Mouse (Mus musculus) heart, postnatal 0 days (tissue): ENCODE measurements at regions not wholly inside any gene's neighbourhood (a gene's known extent, or its start where the extent isn't known, plus 50 kb on each side); places are given as distances from the start of the nearest gene placed in this dataset.

Experiments
- ATAC-seq: fragments of 200-750 bp; cut with Nextera tagmentation; 2 replicates; pipeline ENCODE4 v1.8.0; 2017; ENCODE audit warnings: low read depth, moderate number of reproducible peaks, moderate library complexity; ENCODE audit not compliant: insufficient read depth
- DNase-seq: peaks from one replicate; pipeline ENCODE4 v3.0.0-alpha.2; 2016; ENCODE audit warnings: low spot score
- H3K27ac ChIP-seq: fragments of 300-500 bp; sonication (generic); 2 replicates; pipeline ENCODE4 v1.5.1; 2014; ENCODE audit warnings: low read depth, mild to moderate bottlenecking
- H3K27me3 ChIP-seq: fragments of 300-500 bp; sonication (generic); 2 replicates; pipeline ENCODE4 v1.6.1; 2014; ENCODE audit warnings: low read length, mixed read lengths; ENCODE audit not compliant: control insufficient read depth, insufficient read depth
- H3K36me3 ChIP-seq: fragments of 300-500 bp; sonication (generic); replicated peaks from 2 replicates; pipeline ENCODE4 v1.6.1; 2014; ENCODE audit warnings: low read length, mixed read lengths; ENCODE audit not compliant: control insufficient read depth, insufficient read depth
- H3K4me1 ChIP-seq: fragments of 300-500 bp; sonication (generic); 2 replicates; pipeline ENCODE4 v1.6.1; 2014; ENCODE audit warnings: antibody characterized with exemption; ENCODE audit not compliant: control insufficient read depth, insufficient read depth
- H3K4me2 ChIP-seq: fragments of 300-500 bp; sonication (generic); 2 replicates; pipeline ENCODE4 v1.6.1; 2014; ENCODE audit warnings: low read depth, mild to moderate bottlenecking, low read length, moderate library complexity
- H3K4me3 ChIP-seq: fragments of 300-500 bp; sonication (generic); 2 replicates; pipeline ENCODE4 v1.5.1; 2014; ENCODE audit warnings: low read depth, low read length
- H3K9ac ChIP-seq: fragments of 300-500 bp; sonication (generic); replicated peaks from 2 replicates; pipeline ENCODE4 v1.6.1; 2014; ENCODE audit warnings: low read depth, low read length, mixed read lengths
- H3K9me3 ChIP-seq: fragments of 300-500 bp; sonication (generic); replicated peaks from 2 replicates; pipeline ENCODE4 v1.6.1; 2016; ENCODE audit warnings: low read length; ENCODE audit not compliant: control insufficient read depth
- CTCF ChIP-seq: IDR thresholded peaks from 2 replicates; pipeline ENCODE4 v1.5.1; 2016; ENCODE audit warnings: antibody characterized with exemption, control low read depth, low read depth
- EP300 ChIP-seq: IDR thresholded peaks from 2 replicates; pipeline ENCODE4 v1.6.1; 2016; ENCODE audit warnings: antibody characterized with exemption, low read depth
- WGBS: fragments of 180-500 bp; shearing (Covaris S2); extraction: QIAGEN DNeasy Blood & Tissue Kit; methylation state at CpG from one replicate; pipeline ENCODE4 v1.1.7; 2014; 5-methylcytosine and 5-hydroxymethylcytosine counted together

GRCm38 (mm10) chr1:69429632-69430031 is 257.4 kb downstream of the Ikzf2 start:
- no peaks in the 10 kb centered on the region for H3K4me1 ChIP-seq
- 73% methylated on average over 5 of the region's 5 CpGs for WGBS
- ATAC-seq: no peak

DNA sequence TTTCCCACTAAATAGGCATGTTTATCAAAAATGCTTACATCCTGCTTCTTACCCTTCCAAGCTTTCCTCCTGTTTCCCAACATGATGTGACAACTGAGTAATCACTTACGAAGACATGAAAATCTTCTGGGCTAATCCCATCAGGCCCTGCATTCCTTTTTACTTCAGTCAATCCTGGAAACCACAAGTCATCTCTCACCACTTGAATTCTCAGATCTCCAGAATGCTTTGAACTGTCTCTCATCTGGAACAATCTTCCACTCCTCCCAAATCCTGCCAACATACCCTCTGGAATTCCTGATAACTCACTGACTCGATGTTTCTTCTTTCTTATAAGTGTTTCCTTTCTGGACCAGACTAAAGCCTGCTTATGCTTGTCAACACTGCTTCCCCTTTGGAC is 289.4 kb downstream of the Ikzf2 start:
- ATAC-seq (no peak), DNase-seq (no peak)
- no peaks in the 10 kb centered on the region for H3K27me3 ChIP-seq
- H3K9ac ChIP-seq: no peak overlapping the region
- no peak overlapping the region for H3K27ac ChIP-seq
- no peak overlapping the region for H3K4me2 ChIP-seq
- peaks cover 12% of the 10 kb centered on the region; the same call in 1 of the 2 replicates for H3K9me3 ChIP-seq
- TF ChIP-seq EP300 (no peak), CTCF (no peak)
- H3K4me1 ChIP-seq: no peaks in the 10 kb centered on the region
- WGBS: 31% methylated on average over 2 of the region's 2 CpGs
- no peaks in the 10 kb centered on the region for H3K36me3 ChIP-seq
- no peak overlapping the region for H3K4me3 ChIP-seq

More at GRCm38 (mm10) chr1:69429632-69430031, 257.4 kb downstream of the Ikzf2 start:
- Histone ChIP-seq H3K4me3 (no peak overlapping the region), H3K9me3 (no peaks in the 10 kb centered on the region), H3K36me3 (no peaks in the 10 kb centered on the region), H3K27me3 (no peaks in the 10 kb centered on the region), H3K27ac (no peak overlapping the region), H3K9ac (no peak overlapping the region), H3K4me2 (no peak overlapping the region)
- TF ChIP-seq CTCF: no peak
- no peak for TF ChIP-seq EP300
- DNase-seq: no peak

DNA sequence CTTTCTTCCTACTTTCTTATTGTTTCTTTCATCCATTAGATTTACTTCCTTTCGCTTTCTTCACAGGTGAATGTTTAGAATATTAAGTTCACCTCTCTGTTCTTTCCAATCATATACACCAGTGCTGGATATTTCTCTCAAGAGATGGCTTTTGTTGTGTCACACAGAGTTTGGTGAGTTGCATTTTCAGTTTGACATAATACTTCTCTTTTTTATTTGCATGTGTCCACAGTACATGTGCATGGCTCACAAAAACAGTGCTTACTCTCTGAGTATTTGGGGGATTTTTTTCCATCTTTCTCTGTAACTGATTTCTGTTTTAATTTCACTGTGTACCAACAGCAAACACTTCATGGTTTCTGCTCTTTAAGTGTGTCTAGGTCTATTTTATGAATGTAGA is 274.5 kb upstream of the Erbb4 start:
- Histone ChIP-seq H3K9me3 (no peaks in the 10 kb centered on the region), H3K4me1 (no peaks in the 10 kb centered on the region), H3K9ac (no peak overlapping the region), H3K4me3 (no peak overlapping the region), H3K27me3 (no peaks in the 10 kb centered on the region), H3K27ac (no peak overlapping the region), H3K4me2 (no peak overlapping the region), H3K36me3 (no peaks in the 10 kb centered on the region)
- 89% methylated on average over 1 of the region's 1 CpGs for WGBS
- no peak for ATAC-seq
- no peak for DNase-seq
- no peak for TF ChIP-seq CTCF
- no peak for TF ChIP-seq EP300

GRCm38 (mm10) chr1:69379741-69380140 is 271.9 kb upstream of the Erbb4 start:
- Histone ChIP-seq H3K27ac (no peak overlapping the region), H3K4me1 (no peaks in the 10 kb centered on the region), H3K4me2 (no peak overlapping the region), H3K4me3 (no peak overlapping the region), H3K9ac (no peak overlapping the region), H3K9me3 (no peaks in the 10 kb centered on the region), H3K27me3 (no peaks in the 10 kb centered on the region), H3K36me3 (no peaks in the 10 kb centered on the region)
- TF ChIP-seq EP300 (no peak), CTCF (no peak)
- DNase-seq (no peak), ATAC-seq (no peak)
- WGBS: 60% methylated on average over 7 of the region's 7 CpGs

- ATAC-seq (no peak), DNase-seq (no peak)
- TF ChIP-seq EP300 (no peak), CTCF (no peak)
Measured at GRCm38 (mm10) chr1:69376923-69377706, 269.3 kb upstream of the Erbb4 start.

DNA sequence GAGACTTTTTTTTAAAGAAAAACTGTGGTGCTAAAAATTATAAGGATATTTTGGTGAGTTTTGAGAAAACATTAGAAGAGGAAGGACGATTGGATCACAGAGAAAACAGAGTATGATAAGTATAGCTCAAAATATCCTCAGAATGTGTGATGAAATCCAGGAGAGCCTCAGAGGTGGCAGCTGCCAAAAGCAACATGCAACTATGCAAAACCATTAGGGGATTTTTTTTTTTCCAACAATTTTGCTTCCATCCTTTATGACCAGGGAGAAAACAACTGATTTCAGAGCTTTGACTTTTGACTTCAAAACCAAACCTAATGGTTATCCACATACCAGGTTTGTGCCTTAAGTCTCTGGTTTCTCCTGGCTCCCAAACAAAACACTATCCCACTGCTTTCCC is 267.4 kb upstream of the Erbb4 start:
- ATAC-seq: no peak
- no peaks in the 10 kb centered on the region for H3K27me3 ChIP-seq
- TF ChIP-seq CTCF: no peak
- TF ChIP-seq EP300: no peak
- no peak overlapping the region for H3K4me3 ChIP-seq
- H3K9ac ChIP-seq: no peak overlapping the region
- H3K36me3 ChIP-seq: no peaks in the 10 kb centered on the region
- no peak overlapping the region for H3K4me2 ChIP-seq
- WGBS: 2% methylated on average over 1 of the region's 1 CpGs
- no peaks in the 10 kb centered on the region for H3K9me3 ChIP-seq
- no peak for DNase-seq
- no peaks in the 10 kb centered on the region for H3K4me1 ChIP-seq
- H3K27ac ChIP-seq: no peak overlapping the region

More at GRCm38 (mm10) chr1:69376923-69377706, 269.3 kb upstream of the Erbb4 start:
- Histone ChIP-seq H3K9me3 (no peaks in the 10 kb centered on the region), H3K36me3 (no peaks in the 10 kb centered on the region), H3K9ac (no peak overlapping the region), H3K27me3 (no peaks in the 10 kb centered on the region), H3K27ac (no peak overlapping the region), H3K4me3 (no peak overlapping the region), H3K4me1 (no peaks in the 10 kb centered on the region), H3K4me2 (no peak overlapping the region)
- 94% methylated on average over 46 of the region's 46 CpGs for WGBS
